Mouse (Mus musculus) ES-E14 (cell line): ENCODE data around the gene Sec31b.

Experiments
- CHD2 ChIP-seq: IDR thresholded peaks from 2 replicates; pipeline ENCODE4 v1.6.1; 2014; ENCODE audit warnings: mild to moderate bottlenecking, low read depth, low read length, inconsistent platforms
- HCFC1 ChIP-seq: IDR thresholded peaks from 2 replicates; pipeline ENCODE4 v1.6.1; 2012; ENCODE audit warnings: low read length, inconsistent platforms, borderline replicate concordance; ENCODE audit not compliant: insufficient read depth
- ZC3H11A ChIP-seq: IDR thresholded peaks from 2 replicates; pipeline ENCODE4 v1.6.1; 2012; ENCODE audit warnings: low read depth, mild to moderate bottlenecking, inconsistent platforms, low read length, borderline replicate concordance
- ZNF384 ChIP-seq: IDR thresholded peaks from 2 replicates; pipeline ENCODE4 v1.6.1; 2012; ENCODE audit warnings: low read depth, low read length, inconsistent platforms

GRCm38 (mm10) chr19:44535376-44535775, 10.3 kb downstream of the Sec31b start:
- TF ChIP-seq ZNF384 (no peak), CHD2 (no peak), HCFC1 (no peak), ZC3H11A (no peak)
